Mouse (Mus musculus) embryonic fibroblast, embryonic 13.5 days (primary cell): ENCODE measurements around the gene Sema5b. TPM values are rescaled to one million over a fixed set of nuclear protein-coding genes. Genes with fewer than 3 reads are reported as not detected.
"Not testable (repeated sequence)": the region's sequence is repeated elsewhere in the genome, so short reads cannot be mapped to it uniquely, and the experiment has no call there.

Experiments used
- H3K27ac ChIP-seq: 2 replicates; pipeline ENCODE4 v1.5.1; 2012; ENCODE audit warnings: low read length, control low read depth, inconsistent platforms; ENCODE audit not compliant: insufficient read depth
- H3K4me1 ChIP-seq: 2 replicates; pipeline ENCODE4 v1.6.1; 2011; ENCODE audit warnings: low read length; ENCODE audit not compliant: control insufficient read depth, insufficient read depth
- H3K4me3 ChIP-seq: 2 replicates; pipeline ENCODE4 v1.5.1; 2011; ENCODE audit warnings: mild to moderate bottlenecking, control low read depth, low read length; ENCODE audit not compliant: insufficient read depth
- CTCF ChIP-seq: IDR thresholded peaks from 2 replicates; pipeline ENCODE4 v1.5.1; 2011; ENCODE audit warnings: mild to moderate bottlenecking, control low read depth, low read length, moderate library complexity, borderline replicate concordance; ENCODE audit not compliant: insufficient read depth
- POLR2A ChIP-seq: IDR thresholded peaks from 2 replicates; pipeline ENCODE4 v1.6.1; 2011; ENCODE audit warnings: low read depth, mild to moderate bottlenecking, control low read depth, low read length, moderate library complexity
- polyA plus RNA-seq: library from polyadenylated mRNA; stranded (reverse); fragments of >200 nt; gene quantifications from 2 replicates; pipeline ENCODE4 v1.2.4, GENCODE M21; 2011; ENCODE audit warnings: low read depth; ENCODE audit not compliant: missing spikeins, insufficient read length

Sema5b gene
- polyA plus RNA-seq, 1 experiment = 1.3 TPM

GRCm38 (mm10) chr16:35545723-35546122 lies 4.8 kb downstream of the Sema5b start:
- no peaks in the 10 kb centered on the region for H3K4me1 ChIP-seq
- no peak for TF ChIP-seq CTCF
- H3K4me3 ChIP-seq = no peak overlapping the region
- no peak overlapping the region for H3K27ac ChIP-seq

GRCm38 (mm10) chr16:35547966-35548365 lies 7.0 kb downstream of the Sema5b start:
- H3K27ac ChIP-seq = no peak overlapping the region
- H3K4me3 ChIP-seq = no peak overlapping the region
- H3K4me1 ChIP-seq = no peaks in the 10 kb centered on the region
- no peak for TF ChIP-seq POLR2A
- no peak for TF ChIP-seq CTCF

GRCm38 (mm10) chr16:35549354-35549753 lies 8.4 kb downstream of the Sema5b start:
- no peak overlapping the region for H3K27ac ChIP-seq
- no peak overlapping the region for H3K4me3 ChIP-seq
- H3K4me1 ChIP-seq = no peaks in the 10 kb centered on the region
- TF ChIP-seq CTCF (no peak), POLR2A (no peak)

- TF ChIP-seq POLR2A (no peak), CTCF (no peak)
Observed at GRCm38 (mm10) chr16:35555596-35556482, 14.9 kb downstream of the Sema5b start.

GRCm38 (mm10) chr16:35557038-35557437 lies 16.1 kb downstream of the Sema5b start:
- TF ChIP-seq POLR2A (no peak), CTCF (no peak)
- Histone ChIP-seq H3K4me1 (no peaks in the 10 kb centered on the region), H3K4me3 (no peak overlapping the region), H3K27ac (no peak overlapping the region)

More at GRCm38 (mm10) chr16:35555596-35556482, 14.9 kb downstream of the Sema5b start:
- H3K4me1 ChIP-seq = no peaks in the 10 kb centered on the region
- no peak overlapping the region for H3K27ac ChIP-seq
- no peak overlapping the region for H3K4me3 ChIP-seq

GRCm38 (mm10) chr16:35561541-35561940 lies 20.6 kb downstream of the Sema5b start:
- H3K27ac ChIP-seq = no peak overlapping the region
- TF ChIP-seq POLR2A (no peak), CTCF (no peak)
- no peaks in the 10 kb centered on the region for H3K4me1 ChIP-seq
- H3K4me3 ChIP-seq = no peak overlapping the region

GRCm38 (mm10) chr16:35564246-35564905 lies 23.4 kb downstream of the Sema5b start:
- Histone ChIP-seq H3K4me1 (no peaks in the 10 kb centered on the region), H3K4me3 (no peak overlapping the region), H3K27ac (no peak overlapping the region)
- TF ChIP-seq POLR2A (no peak), CTCF (no peak)

GRCm38 (mm10) chr16:35565601-35566000 lies 24.7 kb downstream of the Sema5b start:
- not testable (repeated sequence) for H3K4me1 ChIP-seq, H3K4me3 ChIP-seq, H3K27ac ChIP-seq

- no peaks in the 10 kb centered on the region for H3K4me1 ChIP-seq
- no peak overlapping the region for H3K27ac ChIP-seq
- no peak overlapping the region for H3K4me3 ChIP-seq
- TF ChIP-seq CTCF (no peak), POLR2A (no peak)
Observed at GRCm38 (mm10) chr16:35568225-35568880, 27.4 kb downstream of the Sema5b start.

GRCm38 (mm10) chr16:35569347-35569746 lies 28.4 kb downstream of the Sema5b start:
- Histone ChIP-seq H3K4me3 (no peak overlapping the region), H3K4me1 (no peaks in the 10 kb centered on the region)

More at GRCm38 (mm10) chr16:35569347-35569746, 28.4 kb downstream of the Sema5b start:
- H3K27ac ChIP-seq = no peak overlapping the region
- no peak for TF ChIP-seq POLR2A
- TF ChIP-seq CTCF = no peak
